Mouse (Mus musculus): ENCODE results near the gene Prune1.

The Prune1 gene

DNA sequence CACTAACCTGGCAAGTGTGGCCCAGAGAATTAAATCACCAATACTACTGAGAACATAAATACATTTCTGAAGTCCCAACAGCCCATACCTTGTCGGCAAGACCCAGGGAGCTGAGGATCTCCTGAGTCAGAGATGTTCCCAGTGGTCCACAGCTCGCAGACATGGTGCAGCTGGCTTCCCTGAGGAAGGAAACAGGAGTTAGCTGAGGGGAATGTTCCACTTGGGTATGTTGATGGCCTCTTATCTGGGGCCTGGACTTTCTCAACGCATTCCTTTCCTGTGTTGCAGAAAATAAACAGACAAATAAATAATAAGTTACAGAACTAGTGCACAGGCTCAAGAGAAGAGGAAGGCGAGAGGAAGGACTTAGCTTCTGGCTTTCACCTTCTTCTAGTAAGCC, 24.4 kb upstream of the Prune1 start:
- DNase-seq (ENCODE audit: low spot score), result no peak

- DNase-seq (ENCODE audit: low spot score), result no peak
Measured at GRCm38 (mm10) chr3:95301204-95301796, 19.4 kb upstream of the Prune1 start.

DNA sequence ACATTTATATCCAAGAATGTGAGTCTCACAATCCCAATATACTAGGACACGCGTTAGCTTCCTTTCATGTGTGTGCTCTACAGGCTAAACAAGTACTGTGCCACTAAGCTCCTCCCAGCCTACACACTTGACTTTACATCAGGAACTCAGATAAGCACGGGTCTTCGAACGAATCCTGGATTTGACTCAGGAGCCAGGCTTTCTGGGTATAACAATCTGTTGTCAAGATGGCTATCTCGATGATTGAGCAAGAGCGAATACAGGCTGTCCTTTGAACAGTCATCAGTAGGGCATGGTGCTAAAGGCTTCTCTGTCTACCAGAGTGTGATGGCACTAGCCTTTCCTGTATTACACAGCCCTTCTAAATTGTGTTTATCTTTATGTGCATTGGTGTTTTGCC, 16.1 kb upstream of the Prune1 start:
- no peak for DNase-seq (ENCODE audit: low spot score)

GRCm38 (mm10) chr3:95296103-95296469, 14.2 kb upstream of the Prune1 start:
- peak; percentile 67 for DNase-seq (ENCODE audit: low spot score)

- no peak for DNase-seq (ENCODE audit: low spot score)
Measured at GRCm38 (mm10) chr3:95295321-95296102, 13.6 kb upstream of the Prune1 start.

DNA sequence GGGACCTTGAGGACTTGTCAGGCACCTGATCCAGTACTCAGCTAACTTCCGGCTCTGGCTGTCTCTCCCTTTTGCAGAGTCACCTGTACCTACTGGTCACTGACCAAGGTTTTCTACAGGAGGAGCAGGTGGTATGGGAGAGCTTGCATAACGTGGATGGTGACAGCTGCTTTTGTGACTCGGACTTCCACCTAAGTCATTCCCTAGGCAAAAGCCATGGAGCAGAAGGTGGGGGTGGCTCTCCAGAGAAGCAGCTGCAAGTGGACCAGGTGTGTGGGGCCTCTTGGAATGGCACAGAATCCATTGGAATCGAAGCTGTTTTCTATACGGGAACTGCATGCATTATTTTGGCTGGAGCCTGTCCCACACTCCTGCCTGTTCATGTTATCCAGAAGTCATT, 12.8 kb upstream of the Prune1 start:
- DNase-seq (ENCODE audit: low spot score), result no peak

DNA sequence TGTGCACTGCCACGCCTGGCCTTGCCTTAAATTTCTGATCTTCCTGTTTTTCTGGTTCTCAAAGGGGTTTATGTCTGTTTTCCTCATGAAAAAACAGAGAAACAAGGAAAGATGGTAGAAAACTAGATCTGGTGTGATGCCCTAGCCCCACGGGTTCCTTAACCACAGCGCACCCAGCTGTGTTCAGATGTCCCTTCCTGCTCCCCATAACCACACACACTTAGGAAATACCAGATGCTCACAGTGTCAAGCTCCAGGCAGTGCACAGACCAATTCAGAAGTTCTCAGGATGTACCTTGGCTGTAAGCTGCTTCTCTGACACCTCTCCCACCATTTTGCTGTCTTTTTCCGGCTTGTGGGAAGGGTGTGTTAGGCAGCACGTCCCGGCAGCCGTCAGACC, 12.4 kb upstream of the Prune1 start:
- no peak for DNase-seq (ENCODE audit: low spot score)

DNA sequence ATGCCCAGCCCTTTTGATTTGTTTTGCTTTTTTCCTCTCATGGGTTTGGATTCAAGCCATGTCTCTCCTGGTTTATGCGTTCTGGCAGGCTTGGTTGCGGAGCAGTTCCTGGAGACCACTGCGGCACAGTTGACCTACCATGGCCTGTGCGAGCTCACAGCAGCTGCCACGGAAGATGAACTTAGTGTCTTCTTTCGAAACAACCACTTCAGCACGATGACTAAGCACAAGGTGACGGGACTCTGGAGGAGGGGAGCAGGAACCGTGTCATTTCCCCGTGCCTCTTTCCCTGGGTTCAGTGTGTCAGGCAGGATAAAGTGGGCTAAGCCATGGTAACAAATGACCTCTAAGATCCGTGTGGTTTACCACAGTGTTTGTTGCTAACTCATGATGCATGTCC, 11.7 kb upstream of the Prune1 start:
- DNase-seq (ENCODE audit: low spot score), result peak; percentile 52

GRCm38 (mm10) chr3:95292899-95293298, 11.0 kb upstream of the Prune1 start:
- no peak for DNase-seq (ENCODE audit: low spot score)

DNA sequence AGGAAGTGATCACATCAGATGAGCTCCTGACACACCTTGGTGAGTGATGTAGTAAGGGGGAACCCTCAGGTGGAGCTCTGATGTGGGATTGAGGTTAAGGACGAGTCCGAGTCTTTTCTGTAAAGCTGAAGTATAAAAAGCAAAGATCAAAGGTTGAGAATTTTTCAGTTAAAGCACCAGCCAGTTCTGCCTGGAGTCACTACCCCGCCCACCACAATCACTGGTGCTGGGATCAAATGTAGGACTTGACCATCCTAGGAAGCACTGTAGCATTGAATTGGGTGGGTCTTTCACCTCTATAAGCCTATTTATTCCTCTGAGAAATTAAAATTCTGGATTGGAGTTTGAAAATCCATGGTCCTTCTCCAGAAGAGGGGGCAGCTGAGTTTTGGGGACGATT, 9.2 kb upstream of the Prune1 start:
- DNase-seq (ENCODE audit: low spot score), result no peak

- DNase-seq (ENCODE audit: low spot score), result no peak
Measured at GRCm38 (mm10) chr3:95290156-95290555, 8.3 kb upstream of the Prune1 start.

DNA sequence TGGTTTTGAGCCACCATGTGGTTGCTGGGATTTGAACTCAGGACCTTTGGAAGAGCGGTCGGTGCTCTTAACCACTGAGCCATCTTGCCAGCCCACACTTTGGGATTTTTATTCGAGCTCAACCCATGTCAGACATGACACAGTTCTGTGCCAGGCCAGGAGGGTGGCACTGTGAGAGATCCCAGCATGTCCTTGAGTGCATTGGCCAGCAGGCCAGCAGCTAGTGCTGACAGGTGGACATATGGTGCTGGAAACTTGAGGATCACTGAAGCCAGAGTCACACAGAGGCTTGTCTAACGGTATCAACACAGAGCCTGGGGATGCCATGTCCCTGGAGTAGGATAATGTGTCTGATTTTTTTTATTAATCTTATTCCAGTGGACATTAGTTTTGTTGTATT, 7.5 kb upstream of the Prune1 start:
- no peak for DNase-seq (ENCODE audit: low spot score)

DNA sequence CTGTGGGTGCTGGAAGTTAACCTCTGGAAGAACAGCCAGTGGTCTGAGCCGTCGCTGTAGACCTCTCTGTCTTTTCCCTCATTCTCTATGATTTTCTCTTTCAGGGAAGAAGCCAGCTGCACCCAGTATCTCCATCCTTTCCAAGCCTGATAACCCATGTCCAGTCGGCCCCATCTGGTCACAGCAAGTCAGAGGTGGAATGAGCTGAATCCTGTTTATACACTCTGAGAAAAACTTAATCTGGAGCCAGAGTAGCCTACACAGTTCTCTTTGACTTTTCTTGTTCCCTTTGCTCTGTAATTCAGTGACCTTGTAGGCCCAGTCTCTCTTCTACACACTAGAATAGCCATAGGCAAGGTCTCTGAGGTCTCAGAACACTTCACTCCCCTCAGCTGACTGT, 5.7 kb upstream of the Prune1 start:
- DNase-seq (ENCODE audit: low spot score), result no peak

GRCm38 (mm10) chr3:95286510-95286909, 4.6 kb upstream of the Prune1 start:
- DNase-seq (ENCODE audit: low spot score), result peak; percentile 47

- no peak for DNase-seq (ENCODE audit: low spot score)
Measured at GRCm38 (mm10) chr3:95286011-95286410, 4.1 kb upstream of the Prune1 start.

DNA sequence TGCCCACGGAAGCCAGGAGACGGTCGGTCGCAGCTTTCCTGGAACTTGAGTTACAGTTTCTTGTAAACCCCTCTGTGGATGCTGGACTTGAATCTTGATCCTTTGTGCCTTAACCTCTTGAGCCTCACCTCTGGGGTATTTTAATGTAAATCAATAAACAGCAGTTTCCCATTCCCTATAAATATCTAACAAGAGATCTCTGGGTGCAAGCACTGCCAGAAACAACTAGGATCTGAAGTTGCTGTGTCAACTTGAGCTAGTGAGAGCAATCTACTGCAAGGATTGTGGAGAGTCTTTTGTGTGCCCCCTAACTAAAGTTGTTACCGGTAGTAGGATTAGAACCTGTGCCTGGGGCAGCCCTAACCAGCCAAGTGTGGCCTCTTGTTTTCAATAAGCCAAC, 3.5 kb upstream of the Prune1 start:
- no peak for DNase-seq (ENCODE audit: low spot score)

DNA sequence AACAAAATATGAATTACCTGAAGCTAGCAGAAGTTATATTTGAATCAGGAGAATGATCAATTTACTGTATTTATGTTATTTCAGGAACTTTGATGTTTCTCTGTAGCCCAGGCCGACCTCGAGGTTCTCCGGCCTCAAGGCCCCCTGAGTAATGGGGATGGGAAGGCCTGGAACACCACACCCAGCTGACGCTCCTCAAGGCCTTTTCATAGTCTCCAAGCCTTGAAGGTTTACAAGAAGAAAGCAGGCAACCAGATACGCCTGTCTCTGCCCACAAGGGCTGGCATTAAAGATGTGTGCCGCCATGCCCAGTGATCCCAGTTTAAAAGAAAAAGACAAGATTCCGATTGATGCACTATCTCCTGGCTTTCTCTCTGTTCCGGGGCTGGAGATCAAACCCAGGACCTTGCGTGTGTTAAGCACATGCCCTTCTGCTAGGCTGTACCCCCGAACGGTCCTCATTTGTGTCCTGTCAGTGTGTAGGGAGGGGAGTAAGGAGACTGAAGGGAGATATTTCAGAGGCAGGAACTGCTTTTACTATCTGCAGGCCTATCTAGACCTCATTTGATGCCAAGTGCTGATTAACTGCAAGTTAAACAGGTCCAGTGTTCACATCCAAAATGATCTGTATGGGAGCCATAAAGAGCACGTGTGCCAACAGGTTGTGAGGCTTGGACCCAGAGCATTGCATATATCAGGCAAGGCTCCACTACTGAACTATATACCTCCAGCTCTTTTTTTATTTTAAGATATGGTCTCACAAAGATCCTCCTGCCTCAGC, 2.8 kb upstream of the Prune1 start:
- no peak for DNase-seq (ENCODE audit: low spot score)

DNA sequence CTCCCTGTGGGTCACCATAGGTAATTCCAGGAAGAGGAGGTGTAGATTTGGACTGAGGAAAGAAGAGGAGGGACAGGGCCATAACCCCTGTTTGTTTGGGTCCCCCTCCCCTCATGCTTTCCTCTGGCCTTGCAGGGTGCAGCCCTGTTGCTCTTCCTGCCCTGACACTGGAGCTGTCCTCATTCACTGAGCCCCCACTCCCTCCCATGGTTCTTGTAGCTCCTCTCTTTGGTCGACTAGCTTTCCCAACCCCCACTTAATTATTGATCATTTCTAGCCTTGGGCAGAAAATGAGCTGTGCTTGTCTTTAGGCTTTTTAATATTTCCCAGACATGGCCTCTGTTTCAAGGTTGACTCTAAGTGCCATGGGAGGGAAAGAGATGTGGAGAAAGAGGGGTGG, 2.2 kb upstream of the Prune1 start:
- no peak for DNase-seq (ENCODE audit: low spot score)

- no peak for DNase-seq (ENCODE audit: low spot score)
Measured at GRCm38 (mm10) chr3:95283589-95283941, 1.7 kb upstream of the Prune1 start.

DNA sequence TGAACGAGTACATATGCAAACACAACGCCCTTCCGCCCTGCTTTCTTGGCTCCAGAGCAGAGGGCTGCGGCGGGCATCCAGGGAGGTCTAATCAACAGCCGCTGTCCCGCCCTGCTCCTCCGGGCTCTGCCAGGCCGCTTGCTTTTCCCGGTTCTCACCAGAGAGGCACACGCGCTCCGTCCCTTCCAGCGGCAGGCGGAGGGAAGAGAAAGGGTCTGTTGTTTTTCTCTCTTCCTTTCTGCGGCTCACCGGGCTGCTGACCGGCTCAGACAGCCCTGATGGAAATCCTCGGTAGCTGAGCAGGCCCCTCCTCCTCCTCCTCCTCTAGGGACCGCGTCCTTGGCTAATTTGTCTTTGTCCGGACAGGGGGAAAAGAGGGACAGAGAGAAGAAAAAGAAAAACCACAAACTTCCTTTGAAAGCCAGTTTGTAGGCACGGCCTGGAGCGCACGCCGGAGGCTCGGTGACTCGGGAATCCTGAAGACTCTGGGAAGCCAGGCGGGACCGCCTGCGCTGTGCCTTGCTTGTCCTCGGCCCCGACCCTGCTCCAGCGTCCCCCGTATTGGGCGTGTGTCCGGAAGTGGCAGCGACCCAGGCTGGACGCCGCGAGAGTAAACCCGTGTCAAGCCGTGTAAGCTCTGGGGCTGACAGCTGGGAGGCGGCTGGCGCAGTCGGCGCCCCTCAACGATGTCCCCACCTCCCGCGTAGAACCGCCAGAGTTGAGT, 1.2 kb upstream of the Prune1 start:
- DNase-seq (ENCODE audit: low spot score), result peak; percentile 85

DNA sequence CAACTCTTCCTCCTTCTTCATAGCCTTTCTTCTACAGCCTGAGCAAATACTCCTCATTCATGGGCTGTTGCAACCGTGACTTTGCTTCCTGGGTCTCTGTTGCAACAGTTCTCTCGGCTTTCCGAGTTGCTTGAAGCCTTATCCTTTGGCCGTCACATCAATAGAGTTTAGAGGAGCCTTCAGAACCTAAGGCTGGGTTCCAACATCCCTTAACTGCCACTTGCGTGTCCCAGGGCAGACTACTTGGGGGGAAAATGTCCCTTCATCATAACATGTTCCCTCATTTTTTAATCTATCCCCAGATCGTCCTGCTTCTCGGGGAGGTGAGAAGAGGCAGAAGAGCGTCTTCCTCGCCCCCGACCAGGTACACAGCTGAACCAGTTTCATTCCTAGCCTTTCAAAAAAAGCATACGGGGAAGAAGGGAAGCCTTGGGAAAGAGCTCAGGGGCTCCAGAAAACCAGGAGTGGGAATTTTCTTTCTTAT, 547 bp upstream of the Prune1 start:
- DNase-seq (ENCODE audit: low spot score), result peak; percentile 86

GRCm38 (mm10) chr3:95280747-95281146, 1.1 kb downstream of the Prune1 start:
- peak; percentile 41 for DNase-seq (ENCODE audit: low spot score)

DNA sequence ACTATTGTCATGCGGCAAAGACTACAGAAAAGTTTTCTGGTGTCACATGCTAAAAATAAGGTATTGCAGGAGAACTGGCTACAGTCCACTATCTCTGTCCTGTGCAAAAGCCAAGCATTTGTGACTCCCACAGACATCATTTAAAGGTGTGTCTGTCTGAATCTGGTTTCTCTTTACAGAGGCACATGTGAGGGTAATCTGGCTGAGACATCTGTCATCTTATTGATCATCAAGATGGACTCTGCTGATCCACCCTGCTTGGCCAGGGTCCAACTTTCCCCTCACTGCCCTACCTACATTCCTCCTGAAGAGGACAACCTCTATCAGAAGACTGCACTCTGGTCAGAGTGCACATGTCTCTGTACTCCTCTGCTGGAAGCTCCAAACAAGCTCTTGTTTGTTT, 4.7 kb downstream of the Prune1 start:
- no peak for DNase-seq (ENCODE audit: low spot score)
